Mouse (Mus musculus) monocyte, adult 5-6 weeks (primary cell): Measurements from ENCODE around the gene Vdac2. TPM values are rescaled to one million over a fixed set of nuclear protein-coding genes. Genes with fewer than 3 reads are reported as not detected.
A peak's percentile ranks its signal among the peaks of the same experiment; 100 is the strongest.

Source experiments
- ATAC-seq: fragments of 153-309, 156-312 bp; replicated peaks from 2 replicates; pipeline ENCODE4 v1.8.0; 2017; ENCODE audit warnings: mild to moderate bottlenecking; ENCODE audit not compliant: low TSS enrichment, insufficient number of reproducible peaks, severe bottlenecking, poor library complexity, low FRiP score
- total RNA-seq: library from RNA; stranded (forward); fragments of 200-1000, 200-491, 200-594 nt; gene quantifications from 3 replicates; pipeline ENCODE4 v1.2.3, GENCODE M21; 2017

The Vdac2 gene
- total RNA-seq, 1 experiment from 2014 or later, result 264 TPM

DNA sequence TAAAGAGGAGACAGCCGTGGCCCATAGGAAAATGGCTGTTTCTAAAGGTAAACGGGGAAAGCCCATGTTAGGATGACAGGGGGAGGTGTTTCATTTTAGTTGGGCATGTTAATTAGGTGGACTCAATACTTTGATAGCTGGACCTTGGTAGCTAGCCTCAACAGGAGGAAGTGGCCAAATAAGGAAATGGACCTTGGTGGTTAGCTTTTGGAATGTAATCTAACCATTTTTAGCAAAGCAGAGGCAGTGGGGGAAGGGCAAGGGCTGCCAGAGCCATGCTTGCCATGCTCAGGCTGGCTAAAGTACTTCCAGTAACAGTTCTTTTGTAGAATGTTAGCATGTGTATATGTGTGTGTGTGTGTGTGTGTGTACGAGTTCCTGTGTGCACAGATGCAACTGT is 11.2 kb upstream of the Vdac2 start:
- 0 out of 2 replicates have a peak, but pooled peaks have one; percentile 29 for ATAC-seq

DNA sequence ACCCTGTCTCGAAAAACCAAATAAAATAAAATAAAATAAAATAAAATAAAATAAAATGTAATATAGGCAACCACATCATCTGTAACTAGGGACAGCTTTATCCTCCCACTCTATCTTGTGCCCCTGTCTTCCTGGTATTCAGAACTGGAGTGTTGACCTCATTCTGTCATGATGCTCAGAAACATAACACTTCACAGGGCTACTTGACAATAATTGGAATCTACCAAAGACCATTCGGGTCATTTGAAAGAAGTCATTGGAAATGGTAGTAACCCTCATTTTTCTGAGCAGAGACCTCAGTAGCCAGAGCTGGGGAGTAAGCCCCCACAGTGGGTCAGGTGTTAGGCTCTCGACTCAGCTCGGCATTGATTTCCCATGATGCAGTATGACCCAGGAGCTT is 10.4 kb upstream of the Vdac2 start:
- no peak for ATAC-seq

DNA sequence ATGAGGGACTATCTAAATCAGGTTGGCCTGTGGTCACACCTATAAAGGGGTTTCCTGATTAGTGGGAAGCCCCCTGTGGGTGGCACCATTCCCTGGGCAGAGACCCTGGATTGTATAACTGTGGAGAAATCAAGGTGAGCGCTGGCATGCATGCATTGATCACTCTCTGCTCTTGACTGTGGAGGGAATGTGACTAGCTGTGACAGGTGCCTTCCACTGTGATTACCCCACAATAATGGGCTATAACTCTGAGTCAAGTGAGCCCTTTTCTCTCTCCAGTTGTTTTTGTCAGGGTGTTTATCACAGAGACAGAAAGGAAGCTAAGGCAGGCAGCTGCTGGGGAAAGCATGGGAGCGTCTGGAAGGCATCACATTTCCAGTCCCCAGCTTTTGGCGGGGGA is 8.8 kb upstream of the Vdac2 start:
- ATAC-seq, result no peak

DNA sequence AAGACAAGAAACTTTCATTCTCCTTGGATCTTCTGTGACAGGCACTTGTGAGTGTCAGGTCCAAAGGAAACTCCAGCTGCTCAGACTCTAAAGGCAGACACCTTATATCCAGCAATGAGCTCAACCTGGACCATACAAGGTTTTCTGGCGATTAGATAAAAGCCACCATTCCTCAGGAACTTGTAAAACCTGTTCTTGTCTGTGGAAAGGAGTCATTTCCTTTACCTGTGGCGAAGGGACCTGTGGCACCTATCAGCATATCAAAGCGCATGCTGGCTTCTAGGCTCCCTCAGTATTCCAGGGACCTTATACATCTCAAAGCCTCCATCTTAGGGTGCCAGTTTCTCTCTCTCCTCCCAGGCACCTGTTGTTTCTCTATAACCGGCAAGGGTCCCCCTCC is 7.6 kb upstream of the Vdac2 start:
- no peak for ATAC-seq

DNA sequence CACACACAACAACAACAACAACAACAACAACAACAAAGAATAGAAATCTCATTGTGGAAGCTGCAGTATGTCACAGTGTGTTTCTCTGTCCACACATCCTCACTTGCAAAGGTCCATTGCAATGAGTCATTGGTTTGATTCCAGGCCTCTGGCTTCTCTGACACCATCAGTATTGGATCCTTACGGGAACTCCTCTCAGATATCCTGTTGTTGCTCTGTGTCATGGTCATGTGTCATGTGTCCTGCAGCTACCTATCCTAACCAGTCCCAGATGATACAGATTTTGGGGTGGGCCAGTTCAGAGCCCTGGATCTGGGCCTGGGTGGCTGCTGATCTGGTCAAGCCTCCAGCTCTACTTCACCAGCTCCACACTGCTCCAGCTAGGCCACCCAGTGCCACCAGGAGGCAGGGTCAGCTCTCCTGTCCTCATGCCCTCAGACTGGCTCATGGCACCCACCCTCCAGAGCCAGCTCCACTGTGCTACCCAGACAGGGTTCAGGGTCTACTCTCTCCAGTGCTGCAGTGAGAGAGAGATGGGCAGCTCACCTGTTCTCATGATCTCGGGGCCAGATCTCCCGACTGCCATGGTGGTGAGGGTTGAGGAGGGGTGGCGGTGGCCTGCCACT is 4.0 kb upstream of the Vdac2 start:
- ATAC-seq, result no peak

DNA sequence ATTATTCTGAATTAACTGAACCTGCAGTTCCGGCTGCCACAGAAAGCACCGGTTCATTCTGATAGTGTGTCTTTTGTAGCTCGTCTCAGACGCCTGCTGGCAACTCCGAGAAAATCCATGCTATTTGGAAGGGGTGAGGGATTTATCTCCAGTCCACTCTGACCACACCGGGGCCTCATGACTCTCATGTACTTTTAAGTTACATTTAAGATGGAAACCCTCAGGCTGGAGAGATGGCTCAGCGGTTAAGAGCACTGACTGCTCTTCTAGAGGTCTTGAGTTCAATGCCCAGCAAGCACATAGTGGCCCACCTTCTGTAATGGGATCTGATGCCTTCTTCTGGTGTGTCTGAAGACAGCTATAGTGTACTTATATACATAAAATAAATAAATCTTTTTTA is 2.7 kb upstream of the Vdac2 start:
- ATAC-seq, result no peak

DNA sequence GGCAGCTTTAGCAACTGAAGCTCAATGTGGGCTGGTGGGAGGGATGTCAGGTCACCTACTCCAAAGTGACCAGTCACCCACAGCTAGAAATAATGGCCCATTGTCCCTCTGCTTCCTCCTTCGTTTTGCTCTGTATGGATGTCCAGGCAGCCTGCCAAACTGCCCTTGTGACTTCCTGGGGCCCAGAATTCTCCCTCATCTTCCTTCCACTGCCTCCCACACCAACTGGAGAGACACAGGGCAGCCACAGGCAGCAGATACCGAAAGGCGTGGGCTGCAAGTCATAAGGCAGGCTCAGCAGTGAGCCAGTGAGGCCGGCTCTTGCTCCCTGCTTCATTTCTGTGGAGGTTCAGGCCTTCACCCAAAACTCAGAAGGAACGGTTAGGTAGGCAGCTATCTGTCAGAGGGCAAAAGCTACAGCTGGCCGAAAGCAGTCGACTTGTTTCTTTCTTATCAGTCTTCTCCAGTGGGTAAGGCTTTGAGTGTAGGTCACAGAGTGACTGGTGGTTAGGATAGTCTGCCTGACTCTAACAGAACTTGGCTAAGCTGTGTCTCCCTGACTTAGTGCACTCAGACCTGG is 2.2 kb upstream of the Vdac2 start:
- peak; percentile 55; the same call in 1 of the 2 replicates for ATAC-seq

DNA sequence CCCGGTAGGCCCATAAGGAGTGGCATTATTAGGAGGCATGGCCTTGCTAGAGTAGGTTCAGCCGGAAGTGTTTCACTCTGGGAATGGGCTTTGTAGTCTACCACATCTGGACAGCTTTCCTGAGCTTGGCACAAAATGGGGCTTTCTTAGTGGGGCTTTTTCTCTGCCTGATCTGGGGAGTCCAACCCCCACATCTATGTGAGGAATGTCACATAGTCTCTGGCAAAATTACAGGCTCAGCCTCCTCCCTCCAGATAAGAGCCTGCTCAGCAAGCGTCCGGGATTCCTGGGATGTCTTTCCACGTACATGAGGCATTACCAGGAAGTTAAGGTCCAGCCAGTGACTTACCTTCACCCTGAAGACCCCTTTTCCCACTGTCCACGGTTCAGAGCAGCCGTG is 1.1 kb upstream of the Vdac2 start:
- ATAC-seq, result no peak

DNA sequence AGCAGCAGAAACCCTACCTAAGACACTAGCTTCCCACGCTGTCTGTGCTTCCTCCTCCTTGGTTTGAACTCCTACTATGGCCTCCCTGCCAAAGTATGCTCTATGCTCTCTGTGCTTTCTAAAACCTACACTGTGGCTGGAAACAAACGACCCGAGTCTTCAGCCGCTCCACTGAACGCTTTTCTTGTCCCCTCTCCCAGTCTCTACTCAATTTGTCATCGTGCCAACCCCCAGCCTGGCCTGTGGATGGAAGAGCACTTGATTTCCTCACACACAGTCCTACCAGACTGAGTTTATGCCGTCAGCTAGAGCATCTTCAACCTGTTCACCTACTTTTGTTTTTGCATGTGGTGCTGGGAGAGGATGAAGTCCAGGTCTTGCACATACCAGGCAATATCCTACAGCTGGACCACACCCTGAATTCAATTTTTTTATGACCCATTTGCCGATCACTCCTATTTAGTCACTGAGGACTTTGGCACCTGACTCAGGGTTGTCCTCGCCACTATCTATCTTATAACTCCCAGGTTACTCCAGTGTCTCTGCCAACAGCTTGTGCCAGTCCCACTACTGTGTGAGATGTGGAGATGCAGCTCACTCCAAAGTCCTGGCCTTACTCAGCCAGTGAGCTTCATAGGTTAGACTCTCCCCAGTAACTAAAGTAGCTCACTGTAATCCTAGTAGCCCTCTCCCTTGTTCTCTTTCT is 901 bp downstream of the Vdac2 start:
- ATAC-seq, result no peak

DNA sequence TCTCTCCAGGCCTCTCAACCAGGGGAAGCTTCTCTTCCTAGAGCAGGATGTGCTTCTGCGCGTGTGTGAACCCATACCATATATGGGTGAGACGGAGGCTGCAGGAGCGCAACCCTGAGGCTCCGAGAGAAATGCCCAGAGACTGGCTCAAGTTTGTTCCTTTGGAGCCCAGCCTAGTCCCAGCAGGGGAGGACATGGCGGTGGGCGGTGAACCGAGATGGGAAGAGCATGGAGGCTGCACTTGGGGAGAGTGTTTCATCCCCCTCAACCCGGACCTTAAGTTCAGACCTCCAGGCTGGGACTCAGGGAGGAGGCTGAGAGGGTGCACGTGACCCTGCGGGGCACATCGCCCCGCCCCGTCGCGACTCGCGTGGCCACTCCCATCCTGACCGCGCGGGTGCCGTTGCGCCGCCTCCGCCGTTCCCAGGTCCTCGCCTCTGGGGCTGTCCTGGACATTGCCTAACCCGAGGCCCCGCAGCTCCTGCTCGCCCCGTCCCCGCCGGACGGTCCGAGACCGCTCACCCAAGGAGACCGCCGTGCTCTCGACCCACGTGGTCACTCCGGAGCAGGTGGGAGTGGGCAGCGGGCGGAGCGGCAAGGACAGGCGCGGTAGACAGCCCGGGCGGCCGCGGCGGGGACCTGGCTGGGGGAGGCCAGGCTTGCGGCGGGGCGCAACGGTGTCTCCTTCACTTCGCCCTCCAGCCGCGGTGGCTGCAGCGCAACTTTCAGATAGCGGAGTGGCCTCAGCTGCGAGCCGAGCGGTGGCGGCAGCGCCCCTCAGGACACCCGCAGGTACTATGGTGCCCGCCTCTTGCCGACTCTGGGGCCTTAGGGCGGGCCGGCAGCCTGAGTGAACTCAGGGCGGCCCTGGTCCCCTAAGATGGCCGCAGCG is 6.1 kb downstream of the Vdac2 start:
- ATAC-seq, result peak; percentile 89

DNA sequence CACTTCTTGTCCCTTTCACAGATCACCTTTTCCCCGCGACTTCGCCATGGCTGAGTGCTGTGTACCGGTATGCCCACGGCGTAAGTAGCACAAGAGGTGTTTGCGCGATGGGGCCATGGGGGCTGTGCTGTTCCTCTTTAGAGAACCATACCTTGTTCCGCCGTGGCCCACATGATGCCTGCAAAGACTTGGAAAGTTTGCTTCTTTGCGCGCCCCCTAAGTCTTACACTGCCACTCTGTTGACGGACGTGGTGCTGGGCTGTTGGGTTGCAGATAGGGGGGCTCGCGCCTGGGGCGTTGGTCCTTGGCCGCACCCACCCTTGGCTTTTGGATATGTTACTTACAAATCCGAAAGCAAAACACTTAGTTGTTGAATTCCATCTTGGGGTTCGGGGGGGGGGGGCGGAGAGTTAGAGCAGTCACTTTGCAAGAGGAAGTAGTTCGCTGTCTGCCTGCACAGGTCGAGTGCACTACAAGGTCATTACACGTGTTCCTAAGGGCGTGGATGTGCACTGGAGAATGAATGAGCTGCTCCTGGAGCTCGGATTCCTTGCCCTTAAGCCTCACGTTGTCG is 6.9 kb downstream of the Vdac2 start:
- ATAC-seq, result peak; percentile 42; the same call in 1 of the 2 replicates

DNA sequence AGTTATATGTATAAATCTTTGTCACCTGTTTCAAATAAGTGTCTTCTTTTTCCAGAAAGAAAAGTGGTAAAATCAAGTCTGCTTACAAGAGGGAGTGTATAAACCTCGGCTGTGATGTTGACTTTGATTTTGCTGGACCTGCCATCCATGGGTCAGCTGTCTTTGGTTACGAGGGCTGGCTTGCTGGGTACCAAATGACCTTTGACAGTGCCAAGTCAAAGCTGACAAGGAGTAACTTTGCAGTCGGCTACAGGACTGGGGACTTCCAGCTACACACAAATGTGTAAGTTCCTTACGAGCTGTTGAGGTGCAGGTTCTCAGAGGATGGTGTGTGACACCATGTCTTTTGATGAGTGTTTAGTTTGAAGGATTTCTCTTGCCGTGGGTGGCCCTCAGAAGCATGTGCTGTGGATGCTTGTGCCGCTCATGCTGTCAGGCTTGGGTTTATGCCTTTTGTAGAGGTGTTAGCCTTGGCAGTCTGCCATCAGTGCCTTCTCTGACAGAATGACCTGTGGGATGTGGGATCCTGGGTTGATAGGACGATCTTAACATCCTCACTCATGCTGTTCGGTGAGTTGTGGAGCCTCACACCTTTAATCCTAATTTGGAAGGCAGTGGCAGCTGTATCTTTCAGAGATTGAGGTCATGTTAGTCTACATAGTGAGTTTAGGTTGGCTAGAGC is 13.4 kb downstream of the Vdac2 start:
- no peak for ATAC-seq

DNA sequence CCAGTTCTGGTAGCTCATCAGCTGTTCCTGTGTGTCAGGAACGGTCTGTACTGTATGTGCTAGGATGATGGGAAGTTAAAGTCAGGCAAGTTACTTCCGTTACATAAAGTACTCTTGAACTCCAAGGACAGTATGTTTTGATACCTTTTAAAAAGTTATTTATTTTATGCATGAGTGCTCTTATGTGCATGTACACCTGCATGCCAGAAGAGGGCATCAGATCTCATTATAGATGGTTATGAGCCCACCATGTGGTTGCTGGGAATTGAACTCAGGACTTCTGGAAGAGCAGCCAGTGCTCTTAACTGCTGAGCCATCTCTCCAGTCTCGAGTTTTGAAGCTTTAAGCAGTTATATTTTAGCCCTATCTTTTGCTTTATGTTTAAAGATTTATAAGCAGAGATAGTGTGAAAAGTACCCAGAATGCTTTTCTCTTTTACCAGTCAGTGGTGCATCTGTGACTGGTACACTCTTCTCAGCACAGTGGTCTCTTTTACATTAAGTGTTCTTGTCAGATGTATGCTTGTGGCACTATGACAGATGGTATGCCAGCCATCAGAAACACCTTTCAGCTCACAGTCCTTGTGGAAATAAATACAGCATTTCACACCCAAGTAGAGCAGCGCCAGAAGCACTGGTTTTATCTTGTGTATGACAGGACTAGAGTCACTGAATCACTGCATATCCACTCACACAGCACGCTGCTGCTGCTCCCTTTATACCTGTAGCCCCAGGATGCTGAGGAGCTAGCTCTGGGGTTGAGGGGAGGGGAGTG is 17.0 kb downstream of the Vdac2 start:
- no peak for ATAC-seq

DNA sequence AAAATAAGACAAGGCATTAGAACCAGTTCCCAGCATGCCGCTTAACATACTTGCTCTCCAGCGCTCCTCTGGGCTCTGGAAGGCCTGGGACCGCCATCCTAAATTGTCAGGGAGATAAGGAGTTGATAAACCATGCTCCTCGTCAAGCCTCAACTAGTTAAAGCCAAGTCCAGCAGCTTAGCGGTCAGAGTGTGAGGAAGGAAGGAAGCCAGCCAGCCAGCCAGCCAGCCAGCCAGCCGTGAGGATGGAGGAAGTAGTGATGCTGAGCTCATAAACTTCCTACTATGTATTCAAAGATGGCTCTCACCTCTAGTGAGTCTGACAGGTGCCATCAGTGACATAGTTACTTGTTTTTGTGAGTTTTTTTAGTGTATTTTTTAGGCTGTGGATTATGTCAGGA is 18.2 kb downstream of the Vdac2 start:
- ATAC-seq, result no peak

DNA sequence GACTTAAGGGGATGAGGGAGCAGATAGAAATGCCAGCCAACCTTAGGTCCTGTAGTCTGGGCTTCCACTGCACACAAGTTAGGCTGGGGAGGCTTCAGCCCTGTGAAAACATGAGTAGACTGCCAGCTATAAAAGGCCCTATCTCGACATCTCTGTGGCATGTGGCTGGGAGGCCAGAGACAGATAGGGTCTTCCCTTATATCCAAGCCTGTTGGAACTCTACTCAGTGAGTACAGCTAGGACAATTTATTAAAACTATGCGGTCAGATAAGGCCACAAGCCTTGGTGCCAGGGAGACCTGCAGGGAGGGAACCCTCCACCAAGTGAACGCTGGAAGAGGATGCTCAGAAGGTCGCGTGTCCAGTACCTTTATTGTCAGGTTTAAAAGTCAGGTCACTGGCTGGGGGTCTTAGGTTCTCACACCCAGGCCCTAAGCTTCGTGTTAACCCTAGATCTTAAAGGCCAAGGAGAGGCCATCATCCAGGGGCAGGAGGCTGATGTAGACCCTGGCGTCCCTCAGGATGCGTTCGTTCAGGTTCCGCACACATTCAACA is 21.9 kb downstream of the Vdac2 start:
- no peak for ATAC-seq

DNA sequence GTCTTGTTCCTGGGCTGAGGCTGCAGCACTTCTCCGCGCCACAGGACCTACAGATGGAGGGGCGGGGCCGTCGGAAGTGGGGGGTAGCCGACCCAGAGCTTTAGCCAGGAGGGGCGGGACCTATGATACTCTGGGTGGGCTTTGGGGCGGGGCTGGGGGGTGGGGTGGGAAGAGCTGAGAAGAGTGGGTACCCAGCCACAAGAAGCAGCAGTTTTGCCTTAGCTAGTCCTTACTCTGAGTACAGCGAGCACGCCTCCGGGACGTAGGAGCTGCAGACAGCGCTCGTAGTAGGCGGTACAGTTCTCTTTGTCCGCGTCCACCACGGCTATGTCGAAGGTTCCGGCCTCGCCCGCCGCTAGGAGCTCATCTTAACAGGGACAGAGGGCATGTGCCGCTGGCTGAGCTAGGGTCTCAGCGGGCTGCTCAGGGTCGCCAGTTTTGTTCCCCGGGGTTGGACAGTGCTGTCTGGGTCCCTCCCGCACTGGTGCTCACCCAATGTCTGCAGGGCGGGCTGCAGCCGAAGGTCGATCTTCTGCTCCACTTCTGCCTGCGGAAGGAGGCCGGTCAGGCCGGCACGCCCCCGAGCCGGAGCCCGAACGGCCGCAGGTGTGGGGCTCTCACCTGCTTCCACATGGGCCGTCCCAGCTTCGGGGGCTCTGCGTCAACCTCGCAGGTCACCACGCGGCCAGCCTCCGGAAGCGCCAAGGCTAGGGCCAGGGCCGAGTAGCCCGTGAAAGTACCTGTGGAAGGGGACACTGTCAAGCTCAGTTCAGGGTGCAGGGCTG is 22.5 kb downstream of the Vdac2 start:
- ATAC-seq, result no peak
